Mouse (Mus musculus): ENCODE results near the gene Gm5136. TPM values are rescaled to one million over a fixed set of nuclear protein-coding genes. Genes with fewer than 3 reads are reported as not detected.

Gene Gm5136
- polyA plus RNA-seq, 1 experiment from 2014 or later: 0.32 TPM

DNA sequence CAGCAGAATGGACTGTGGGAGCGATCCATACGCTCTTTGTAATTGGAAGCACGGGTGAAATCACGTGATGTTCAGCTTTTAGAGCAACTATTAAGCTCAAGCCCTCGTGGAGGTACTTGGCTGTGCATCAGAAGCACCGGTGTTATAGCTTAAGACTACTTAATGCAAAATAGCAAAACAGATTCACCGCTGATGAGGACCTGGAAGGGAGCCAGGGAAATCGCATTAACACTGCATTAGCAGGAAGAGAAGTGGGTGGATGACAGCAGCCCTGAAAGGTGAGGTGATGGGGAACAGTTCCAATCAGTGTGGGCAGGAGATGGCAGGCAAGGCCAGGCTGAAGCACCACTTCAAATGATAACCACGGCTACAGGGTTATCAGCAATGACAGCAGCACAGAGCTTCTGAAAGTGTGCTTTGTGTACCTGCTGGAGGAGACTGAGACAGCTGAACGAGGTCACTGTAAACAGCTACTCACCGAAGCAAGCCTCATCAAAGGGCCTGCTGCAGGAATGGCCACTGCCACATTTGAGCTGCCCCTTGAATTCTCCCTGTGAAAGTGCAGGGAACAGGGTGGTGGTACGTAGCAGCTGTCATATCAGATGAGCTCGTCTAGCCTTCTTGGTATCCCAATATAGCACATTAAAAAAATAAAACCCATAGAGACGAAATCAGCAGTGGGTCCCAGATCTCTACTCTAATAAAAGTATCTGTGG is 20.1 kb downstream of the Gm5136 start:
- Histone ChIP-seq H3K4me1 (no peaks in the 10 kb centered on the region), H3K27me3 (replicated peaks) (no peaks in the 10 kb centered on the region), H3K9ac (no peak overlapping the region), H3K9me3 (no peaks in the 10 kb centered on the region), H3K36me3 (no peaks in the 10 kb centered on the region), H3K4me3 (no peak overlapping the region), H3K27ac (no peak overlapping the region), H3K4me2 (replicated peaks) (no peak overlapping the region)
- 79% methylated on average over 14 of the region's 14 CpGs for WGBS
- peak; percentile 65 for ATAC-seq (ENCODE audit: low FRiP score, low read depth)

DNA sequence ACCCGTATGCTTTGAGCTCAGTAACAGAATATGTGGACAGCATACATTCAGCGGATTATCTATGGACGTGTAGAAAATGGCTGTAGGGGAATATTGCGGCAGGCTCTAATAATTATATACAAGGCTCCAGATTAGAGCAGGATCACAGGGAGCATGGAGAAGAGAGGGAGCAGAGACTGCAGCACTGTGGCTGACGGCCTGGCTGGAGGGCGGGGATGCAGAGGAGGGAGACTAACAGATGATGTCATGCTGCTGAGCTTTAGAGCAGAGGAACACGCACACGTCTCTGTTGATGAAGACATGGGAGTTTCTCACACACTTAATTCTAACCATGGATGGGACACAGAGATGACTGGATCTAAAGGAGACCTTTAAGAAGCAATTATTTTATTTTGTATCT is 22.9 kb downstream of the Gm5136 start:
- H3K9ac ChIP-seq: no peak overlapping the region
- H3K4me3 ChIP-seq: no peak overlapping the region
- H3K9me3 ChIP-seq: no peaks in the 10 kb centered on the region
- no peak overlapping the region for H3K4me2 ChIP-seq (replicated peaks)
- WGBS: 88% methylated on average over 8 of the region's 8 CpGs
- no peaks in the 10 kb centered on the region for H3K36me3 ChIP-seq
- no peaks in the 10 kb centered on the region for H3K27me3 ChIP-seq (replicated peaks)
- no peaks in the 10 kb centered on the region for H3K4me1 ChIP-seq
- ATAC-seq (ENCODE audit: low FRiP score, low read depth): no peak
- H3K27ac ChIP-seq: no peak overlapping the region

DNA sequence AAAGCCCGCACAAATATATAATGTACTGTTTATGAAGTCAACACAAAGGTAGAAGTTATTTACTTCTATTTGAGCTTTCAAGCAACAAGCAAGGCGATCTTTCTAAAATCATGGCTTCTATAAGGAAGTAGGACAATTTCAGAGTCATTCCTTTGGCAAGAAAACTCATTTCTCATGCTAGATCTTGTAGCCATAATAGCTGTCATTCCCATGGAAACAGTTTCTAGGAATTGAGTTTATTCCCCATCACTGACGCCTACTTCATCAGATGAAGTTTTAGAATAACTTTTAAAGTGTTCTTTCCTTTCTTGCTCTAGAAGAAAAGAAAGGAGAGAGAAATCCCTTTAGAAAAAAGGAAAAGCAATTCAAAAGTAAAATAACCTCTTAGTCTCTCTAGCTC is 31.0 kb downstream of the Gm5136 start:
- Histone ChIP-seq H3K4me2 (replicated peaks) (no peak overlapping the region), H3K4me1 (no peaks in the 10 kb centered on the region), H3K9me3 (no peaks in the 10 kb centered on the region), H3K36me3 (no peaks in the 10 kb centered on the region), H3K27ac (no peak overlapping the region), H3K9ac (no peak overlapping the region), H3K4me3 (no peak overlapping the region), H3K27me3 (replicated peaks) (no peaks in the 10 kb centered on the region)
- ATAC-seq (ENCODE audit: low FRiP score, low read depth): no peak
- 88% methylated on average over 3 of the region's 3 CpGs for WGBS

DNA sequence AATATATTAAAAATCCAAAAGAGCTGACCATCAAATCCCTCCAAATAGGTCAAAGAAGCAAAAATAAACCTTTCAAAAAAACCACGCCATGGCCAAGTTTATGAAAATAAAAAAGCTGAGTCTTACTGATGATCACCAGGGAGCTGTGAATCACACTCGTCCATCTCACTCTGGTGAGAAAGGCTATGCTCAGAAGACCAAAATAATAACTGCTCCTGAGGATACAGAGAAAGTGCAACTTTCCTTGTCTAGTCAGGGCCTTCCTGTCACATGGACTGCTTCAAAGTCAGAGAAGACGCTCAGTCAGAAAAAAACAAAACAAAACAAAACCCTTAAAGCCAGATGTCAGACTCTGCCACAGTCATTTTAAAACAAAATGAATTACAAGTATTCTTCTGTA is 39.7 kb downstream of the Gm5136 start:
- Histone ChIP-seq H3K9ac (no peak overlapping the region), H3K4me2 (replicated peaks) (no peak overlapping the region), H3K27ac (no peak overlapping the region), H3K9me3 (no peaks in the 10 kb centered on the region), H3K27me3 (replicated peaks) (no peaks in the 10 kb centered on the region), H3K36me3 (no peaks in the 10 kb centered on the region), H3K4me1 (no peaks in the 10 kb centered on the region), H3K4me3 (no peak overlapping the region)
- WGBS: 79% methylated on average over 3 of the region's 3 CpGs
- no peak for ATAC-seq (ENCODE audit: low FRiP score, low read depth)

DNA sequence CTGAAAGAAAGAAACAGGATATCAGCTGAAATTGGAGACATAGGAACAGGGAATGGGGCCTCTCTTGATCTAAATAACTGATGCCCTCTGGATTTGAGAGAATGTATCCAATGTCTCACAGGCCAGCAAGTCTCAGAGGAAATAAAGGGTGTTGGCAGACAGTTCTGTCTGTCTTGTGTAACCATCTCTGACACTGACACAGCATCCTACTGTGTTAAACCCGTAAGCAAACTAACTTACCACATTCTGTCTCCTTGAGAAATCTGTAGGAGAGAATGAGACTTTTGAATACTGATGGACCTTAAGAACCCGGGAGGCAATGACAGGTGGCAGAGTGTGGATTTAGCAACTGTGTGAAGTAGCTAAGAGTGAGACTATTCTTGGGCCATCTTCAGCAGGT is 41.7 kb downstream of the Gm5136 start:
- no peak overlapping the region for H3K4me3 ChIP-seq
- 89% methylated on average over 2 of the region's 2 CpGs for WGBS
- no peak for ATAC-seq (ENCODE audit: low FRiP score, low read depth)
- no peak overlapping the region for H3K27ac ChIP-seq
- H3K9me3 ChIP-seq: no peaks in the 10 kb centered on the region
- no peaks in the 10 kb centered on the region for H3K4me1 ChIP-seq
- H3K4me2 ChIP-seq (replicated peaks): no peak overlapping the region
- H3K36me3 ChIP-seq: no peaks in the 10 kb centered on the region
- no peaks in the 10 kb centered on the region for H3K27me3 ChIP-seq (replicated peaks)
- no peak overlapping the region for H3K9ac ChIP-seq

DNA sequence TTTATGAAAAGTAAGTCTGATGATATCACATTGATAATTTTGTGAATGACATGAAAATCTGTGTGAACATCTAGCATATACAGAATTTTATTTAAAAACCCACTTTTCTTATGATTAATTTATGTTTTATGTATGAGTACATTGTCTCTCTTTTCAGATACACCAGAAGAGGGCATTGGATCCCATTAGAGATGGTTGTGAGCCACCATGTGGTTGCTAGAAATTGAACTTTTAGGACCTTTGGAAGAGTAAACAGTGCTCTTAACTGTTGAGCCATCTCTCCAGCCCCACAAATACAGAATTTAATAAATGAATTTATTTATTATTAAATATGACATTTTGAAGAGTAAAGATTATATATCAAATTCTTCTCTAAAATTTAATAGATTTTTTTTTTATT is 42.3 kb downstream of the Gm5136 start:
- Histone ChIP-seq H3K27ac (no peak overlapping the region), H3K4me3 (no peak overlapping the region), H3K4me1 (no peaks in the 10 kb centered on the region), H3K27me3 (replicated peaks) (no peaks in the 10 kb centered on the region), H3K9me3 (no peaks in the 10 kb centered on the region), H3K36me3 (no peaks in the 10 kb centered on the region), H3K4me2 (replicated peaks) (no peak overlapping the region), H3K9ac (no peak overlapping the region)
- no peak for ATAC-seq (ENCODE audit: low FRiP score, low read depth)

DNA sequence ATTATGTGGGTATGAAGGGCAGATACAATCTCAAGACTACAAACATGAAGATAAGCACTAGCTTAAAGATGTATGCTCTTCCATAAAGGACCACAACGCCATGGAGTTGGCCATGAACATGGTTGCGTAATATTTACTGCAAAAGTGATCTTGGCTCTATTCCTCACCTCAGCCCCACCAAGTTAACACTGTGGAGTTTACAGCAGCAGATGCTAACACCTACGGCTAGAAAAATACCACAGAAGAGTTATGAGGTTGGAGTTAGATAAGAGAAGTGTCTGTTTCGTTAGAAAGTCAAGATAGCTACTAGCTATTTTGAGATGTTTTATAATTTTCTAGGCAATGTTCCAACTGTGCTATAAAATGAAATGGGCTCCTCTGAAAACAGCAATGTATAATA is 43.1 kb downstream of the Gm5136 start:
- H3K9ac ChIP-seq: no peak overlapping the region
- H3K4me3 ChIP-seq: no peak overlapping the region
- no peaks in the 10 kb centered on the region for H3K9me3 ChIP-seq
- no peaks in the 10 kb centered on the region for H3K36me3 ChIP-seq
- H3K4me2 ChIP-seq (replicated peaks): no peak overlapping the region
- ATAC-seq (ENCODE audit: low FRiP score, low read depth): no peak
- WGBS: 92% methylated on average over 4 of the region's 4 CpGs
- no peaks in the 10 kb centered on the region for H3K27me3 ChIP-seq (replicated peaks)
- no peak overlapping the region for H3K27ac ChIP-seq
- no peaks in the 10 kb centered on the region for H3K4me1 ChIP-seq

DNA sequence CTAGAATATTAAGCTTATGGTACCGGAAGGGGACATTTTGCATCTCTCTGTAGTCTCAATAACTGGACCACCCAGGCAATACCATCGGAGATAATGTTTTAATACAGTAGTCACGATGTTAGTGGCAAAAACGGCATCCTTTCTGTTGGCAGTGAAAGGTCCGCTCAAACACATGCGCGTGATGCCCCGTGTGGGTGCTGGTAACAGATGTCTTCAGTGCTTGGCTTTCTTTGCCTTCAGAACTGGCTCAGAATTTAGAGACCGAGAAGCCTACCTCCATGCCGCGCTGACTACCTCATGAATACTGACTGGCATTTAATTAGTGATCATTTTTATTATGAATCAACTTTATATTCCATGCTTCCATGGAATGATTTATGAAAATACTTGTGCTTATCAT is 44.9 kb downstream of the Gm5136 start:
- H3K27me3 ChIP-seq (replicated peaks): no peaks in the 10 kb centered on the region

DNA sequence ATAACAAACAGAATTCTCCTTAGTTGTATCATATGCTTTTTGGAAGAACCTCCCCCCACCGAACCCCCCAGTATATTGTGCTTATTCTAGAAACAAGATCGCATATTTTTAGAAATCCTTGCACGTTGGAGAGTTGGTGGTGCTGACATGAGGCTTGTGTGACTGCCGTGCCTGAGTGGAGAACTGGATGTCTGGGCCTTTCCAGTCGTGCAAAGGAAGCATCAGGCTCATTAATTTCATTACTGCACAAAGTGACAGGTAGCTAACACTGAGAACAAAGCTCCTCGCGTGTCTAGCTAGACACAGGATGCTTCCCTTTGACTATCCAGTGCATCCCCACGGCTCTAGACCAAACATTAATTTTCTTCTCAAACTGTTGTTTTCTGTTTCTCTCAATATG is 47.1 kb downstream of the Gm5136 start:
- ATAC-seq (ENCODE audit: low FRiP score, low read depth): no peak
- Histone ChIP-seq H3K9ac (no peak overlapping the region), H3K27me3 (replicated peaks) (no peaks in the 10 kb centered on the region), H3K27ac (no peak overlapping the region), H3K36me3 (no peaks in the 10 kb centered on the region), H3K9me3 (no peaks in the 10 kb centered on the region), H3K4me1 (no peaks in the 10 kb centered on the region), H3K4me2 (replicated peaks) (no peak overlapping the region), H3K4me3 (no peak overlapping the region)
- WGBS: 60% methylated on average over 8 of the region's 8 CpGs

More for the DNA sequence above, 44.9 kb downstream of the Gm5136 start:
- Histone ChIP-seq H3K4me2 (replicated peaks) (no peak overlapping the region), H3K9me3 (no peaks in the 10 kb centered on the region), H3K4me1 (no peaks in the 10 kb centered on the region), H3K27ac (no peak overlapping the region), H3K4me3 (no peak overlapping the region), H3K36me3 (no peaks in the 10 kb centered on the region), H3K9ac (no peak overlapping the region)
- WGBS: 96% methylated on average over 11 of the region's 11 CpGs
- no peak for ATAC-seq (ENCODE audit: low FRiP score, low read depth)

DNA sequence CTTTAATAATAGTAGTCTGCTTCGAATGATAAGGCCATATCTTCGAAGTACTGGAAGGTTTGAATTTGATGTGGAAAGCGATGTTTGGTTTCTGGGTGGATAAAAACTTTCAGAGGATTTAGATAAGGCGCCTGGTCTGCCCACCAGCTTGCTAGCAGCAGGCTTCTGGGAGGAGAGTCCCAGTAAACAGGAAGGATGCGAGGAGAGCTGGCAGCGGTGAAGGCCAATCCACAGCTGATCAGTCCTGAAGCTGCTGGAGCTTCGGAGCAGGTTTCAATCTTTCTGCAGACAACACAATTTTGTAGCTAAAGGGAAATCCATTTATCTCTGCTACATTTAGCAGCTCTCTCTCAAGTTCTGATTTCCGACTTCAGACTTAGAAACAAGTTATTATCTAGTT is 47.9 kb downstream of the Gm5136 start:
- Histone ChIP-seq H3K4me3 (no peak overlapping the region), H3K4me1 (no peaks in the 10 kb centered on the region), H3K9me3 (no peaks in the 10 kb centered on the region), H3K27me3 (replicated peaks) (no peaks in the 10 kb centered on the region), H3K36me3 (no peaks in the 10 kb centered on the region), H3K4me2 (replicated peaks) (no peak overlapping the region), H3K9ac (no peak overlapping the region), H3K27ac (no peak overlapping the region)
- WGBS: 84% methylated on average over 8 of the region's 8 CpGs
- ATAC-seq (ENCODE audit: low FRiP score, low read depth): no peak

DNA sequence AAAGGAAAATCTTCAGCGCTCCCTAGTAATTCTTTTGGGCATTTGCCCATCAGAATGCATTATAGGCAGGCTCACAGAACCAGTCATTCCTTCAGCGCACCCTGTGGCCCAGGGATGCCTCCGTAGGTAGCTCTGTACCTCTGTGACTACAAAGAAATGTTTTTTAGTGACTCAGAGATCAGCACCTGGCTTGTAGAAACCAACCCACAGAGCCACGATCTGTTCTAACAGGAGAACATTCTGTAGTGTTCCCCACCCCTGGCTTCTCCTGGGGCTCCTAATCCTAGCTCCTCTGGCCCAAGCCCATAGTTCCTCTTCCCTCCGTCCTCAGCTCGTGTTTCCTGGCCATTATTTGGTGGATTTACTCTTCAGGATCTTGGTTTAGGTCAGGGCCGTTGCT is 50.8 kb downstream of the Gm5136 start:
- H3K27ac ChIP-seq: no peak overlapping the region
- ATAC-seq (ENCODE audit: low FRiP score, low read depth): no peak
- H3K4me1 ChIP-seq: no peaks in the 10 kb centered on the region
- no peaks in the 10 kb centered on the region for H3K36me3 ChIP-seq
- WGBS: 80% methylated on average over 7 of the region's 7 CpGs
- H3K9me3 ChIP-seq: no peaks in the 10 kb centered on the region
- no peak overlapping the region for H3K9ac ChIP-seq
- no peak overlapping the region for H3K4me2 ChIP-seq (replicated peaks)
- no peaks in the 10 kb centered on the region for H3K27me3 ChIP-seq (replicated peaks)
- H3K4me3 ChIP-seq: no peak overlapping the region
